Mouse (Mus musculus) ES-E14 (cell line): ENCODE measurements around the gene Pecr.
A peak's percentile ranks its signal among the peaks of the same experiment; 100 is the strongest.
"Not testable (repeated sequence)": the region's sequence is repeated elsewhere in the genome, so short reads cannot be mapped to it uniquely, and the experiment has no call there.

Experiments used
- CHD2 ChIP-seq: IDR thresholded peaks from 2 replicates; pipeline ENCODE4 v1.6.1; 2014; ENCODE audit warnings: mild to moderate bottlenecking, low read depth, low read length, inconsistent platforms
- HCFC1 ChIP-seq: IDR thresholded peaks from 2 replicates; pipeline ENCODE4 v1.6.1; 2012; ENCODE audit warnings: low read length, inconsistent platforms, borderline replicate concordance; ENCODE audit not compliant: insufficient read depth
- MAFK ChIP-seq: IDR thresholded peaks from 2 replicates; pipeline ENCODE4 v1.6.1; 2014; ENCODE audit warnings: mild to moderate bottlenecking, low read depth, low read length, inconsistent platforms; ENCODE audit not compliant: insufficient read depth
- ZC3H11A ChIP-seq: IDR thresholded peaks from 2 replicates; pipeline ENCODE4 v1.6.1; 2012; ENCODE audit warnings: low read depth, mild to moderate bottlenecking, inconsistent platforms, low read length, borderline replicate concordance
- ZNF384 ChIP-seq: IDR thresholded peaks from 2 replicates; pipeline ENCODE4 v1.6.1; 2012; ENCODE audit warnings: low read depth, low read length, inconsistent platforms

DNA sequence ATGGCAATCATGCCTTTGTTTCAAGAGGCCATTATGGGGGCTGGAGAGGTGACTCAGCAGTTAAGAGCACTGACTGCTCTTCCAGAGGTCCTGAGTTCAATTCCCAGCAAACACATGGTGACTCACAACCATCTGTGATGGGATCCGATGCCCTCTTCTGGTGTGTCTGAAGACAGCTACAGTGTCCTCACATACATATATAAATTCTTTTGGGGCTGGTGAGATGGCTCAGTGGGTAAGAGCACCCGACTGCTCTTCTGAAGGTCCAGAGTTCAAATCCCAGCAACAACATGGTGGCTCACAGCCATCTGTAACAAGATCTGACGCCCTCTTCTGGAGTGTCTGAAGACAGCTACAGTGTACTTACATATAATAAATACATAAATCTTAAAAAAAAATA lies 45.0 kb downstream of the Pecr start:
- not testable (repeated sequence) for TF ChIP-seq ZNF384, ZC3H11A, CHD2, HCFC1
- peak; percentile 55; the same call in 1 of the 2 replicates for TF ChIP-seq MAFK
